16 mouse cellular contexts compared by ENCODE assay signal in genomic region chr1:23168504-23168903, GRCm38 (mm10).
DNase-seq lines count a peak whose midpoint lies in the region; ATAC-seq and TF ChIP-seq lines count a peak whose summit lies in the region.
"Had no signal": no experiment of that assay in that cellular context is flagged by ENCODE, and none has a peak within 500 bp of the region (broad histone marks: within the 10 kb centered on the region; RNA-seq: fewer than 3 reads in every experiment).

No protein-coding gene starts in this region.

- H3K27me3 ChIP-seq in liver, embryonic 14.5 days (ENCODE audit: control insufficient read depth, insufficient read depth, low read length) = no peaks in the 10 kb centered on the region
- H3K27me3 ChIP-seq in E14TG2a.4 (ENCODE audit: insufficient read depth, low read length) = no peaks in the 10 kb centered on the region
- H3K27me3 ChIP-seq: embryonic facial prominence, embryonic 13.5 days; limb, embryonic 13.5 days; midbrain, embryonic 13.5 days had no signal

- peak; percentile 50 for TF ChIP-seq CTCF in liver, embryonic 14.5 days (IDR thresholded peaks at IDR 0.05; ENCODE audit: low read depth)
- peak; percentile 56 for TF ChIP-seq CTCF in E14TG2a.4 (conservative IDR thresholded peaks at IDR 0.05; ENCODE audit: low read length)

- intact Hi-C loops in heart, postnatal 36 days (cut with DNase I) = loop anchor here (5.0 kb wide), 1 partner anchor 119 kb away; no protein-coding TSS in a partner anchor
- intact Hi-C loops in heart, postnatal 14 days (cut with DNase I) = loop anchor here (5.0 kb wide), 1 partner anchor 119 kb away; no protein-coding TSS in a partner anchor

- no peaks in the 10 kb centered on the region for H3K36me3 ChIP-seq in liver, embryonic 14.5 days (replicated peaks; ENCODE audit: control insufficient read depth, insufficient read depth, low read depth)
- H3K36me3 ChIP-seq in E14TG2a.4 (ENCODE audit: insufficient read depth, low read length) = no peaks in the 10 kb centered on the region
- H3K36me3 ChIP-seq: embryonic facial prominence, embryonic 13.5 days; limb, embryonic 13.5 days; midbrain, embryonic 13.5 days had no signal

- H3K27ac ChIP-seq in liver, embryonic 14.5 days = no peak overlapping the region
- H3K27ac ChIP-seq: embryonic facial prominence, embryonic 13.5 days; hindbrain, embryonic 14.5 days; limb, embryonic 13.5 days; macrophage; midbrain, embryonic 13.5 days had no signal

- TF ChIP-seq EP300 in liver, embryonic 14.5 days (IDR thresholded peaks at IDR 0.05; ENCODE audit: low read depth) = no peak

- no peak overlapping the region for H3K9ac ChIP-seq in liver, embryonic 14.5 days (replicated peaks)
- H3K9ac ChIP-seq: embryonic facial prominence, embryonic 13.5 days; hindbrain, embryonic 14.5 days; limb, embryonic 13.5 days; midbrain, embryonic 13.5 days had no signal

- no peak overlapping the region for H3K4me2 ChIP-seq in liver, embryonic 14.5 days (ENCODE audit: low read depth)
- H3K4me2 ChIP-seq: embryonic facial prominence, embryonic 13.5 days; hindbrain, embryonic 14.5 days; limb, embryonic 13.5 days; midbrain, embryonic 13.5 days had no signal

- no peaks in the 10 kb centered on the region for H3K9me3 ChIP-seq in liver, embryonic 14.5 days (ENCODE audit: control insufficient read depth, low read length)
- H3K9me3 ChIP-seq in E14TG2a.4 (ENCODE audit: low read length) = no peaks in the 10 kb centered on the region
- H3K9me3 ChIP-seq: limb, embryonic 13.5 days; midbrain, embryonic 13.5 days had no signal

- H3K4me3 ChIP-seq in liver, embryonic 14.5 days (ENCODE audit: insufficient read depth in 1 of 2, low read depth in 2 of 2, low read length in 2 of 2) = no peak overlapping the region
- H3K4me3 ChIP-seq in E14TG2a.4 (replicated peaks; ENCODE audit: low read length) = no peak overlapping the region
- H3K4me3 ChIP-seq: embryonic facial prominence, embryonic 13.5 days; limb, embryonic 13.5 days; midbrain, embryonic 13.5 days had no signal

- DNase-seq in heart, postnatal 36 days = peak; percentile 10 to 22
- no peak for DNase-seq in heart, postnatal 14 days
- no peak for DNase-seq in liver, embryonic 14.5 days (ENCODE audit: low read depth in 3 of 3, low spot score in 3 of 3)
- no peak for DNase-seq in liver
- peak; percentile 9 for DNase-seq in ZHBTc4 (ENCODE audit: low read depth, low spot score)
- DNase-seq in right cerebral cortex, postnatal 25 days = no peak
- DNase-seq: adrenal gland, adult 2 months; cerebellum, adult 18-20 months; kidney, adult 8-10 months; thymus, postnatal 4 days had no signal

- ATAC-seq in liver, embryonic 14.5 days (ENCODE audit: insufficient read depth) = no peak
- ATAC-seq: midbrain, embryonic 13.5 days had no signal

- 61% methylated on average over 4 of the region's 4 CpGs for WGBS in liver, embryonic 14.5 days (ENCODE audit: insufficient replicate concordance)

- H3K4me1 ChIP-seq in liver, embryonic 14.5 days (replicated peaks; ENCODE audit: control insufficient read depth in 2 of 2, insufficient read depth in 2 of 2, low read length in 1 of 2) = no peaks in the 10 kb centered on the region
- H3K4me1 ChIP-seq in E14TG2a.4 (replicated peaks; ENCODE audit: low read depth, low read length) = no peaks in the 10 kb centered on the region
- H3K4me1 ChIP-seq: embryonic facial prominence, embryonic 13.5 days; limb, embryonic 13.5 days; midbrain, embryonic 13.5 days had no signal

Comparison
In these comparisons a context has a peak if more than half of its experiments do, and no peak if none do; other contexts are left out.
1. DNase-seq: peak in heart, postnatal 36 days (2 of 2) and ZHBTc4 (single experiment); none in heart, postnatal 14 days (0 of 2), liver, embryonic 14.5 days (0 of 3), liver (single experiment) and right cerebral cortex, postnatal 25 days (single experiment).